Mouse (Mus musculus): ENCODE results near the gene Gmnc.

- no peak for TF ChIP-seq CTCF (IDR thresholded peaks at IDR 0.05; ENCODE audit: borderline replicate concordance, insufficient read depth, low read length)
- TF ChIP-seq POLR2A (IDR thresholded peaks at IDR 0.05; ENCODE audit: low read depth, low read length): no peak
Measured at GRCm38 (mm10) chr16:26950209-26950608, 41.2 kb downstream of the Gmnc start.

All from embryonic fibroblast, embryonic 13.5 days (primary cell).